Mouse (Mus musculus): ENCODE results near the gene Ythdc1.

DNA sequence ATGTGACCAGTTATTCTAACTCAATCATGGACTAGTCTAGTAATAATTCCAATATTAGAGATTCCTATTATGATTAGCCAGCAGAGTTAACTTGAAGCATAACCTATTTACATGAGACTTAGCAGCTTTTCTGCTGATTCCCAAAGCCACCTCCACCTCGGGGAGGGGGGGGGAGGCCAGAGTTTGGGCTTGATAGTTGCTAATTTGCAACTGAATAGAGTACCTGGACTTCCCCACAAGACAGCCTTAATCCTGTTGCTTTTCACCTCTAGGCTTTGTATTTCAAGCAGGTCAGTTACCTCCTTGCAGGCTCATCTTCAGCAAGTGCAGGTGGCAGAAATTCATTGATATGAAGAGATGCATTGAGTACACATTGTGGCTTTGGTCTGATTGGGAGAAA lies 53.7 kb downstream of the Ythdc1 start:
- TF ChIP-seq ZNF384 (IDR thresholded peaks at IDR 0.05; ENCODE audit: low read depth, low read length) (no peak), CHD2 (IDR thresholded peaks at IDR 0.05; ENCODE audit: low read depth, low read length) (no peak)

All from ES-E14 (cell line).